Mouse (Mus musculus) CH12.LX (cell line): Measurements from ENCODE around the gene N4bp2l1. TPM values are rescaled to one million over a fixed set of nuclear protein-coding genes. Genes with fewer than 3 reads are reported as not detected.

ENCODE experiments used
- DNase-seq: peaks from one replicate; pipeline ENCODE4 v3.0.0-alpha.2; 2013; ENCODE audit errors: extremely low read depth
- H3K27ac ChIP-seq: 2 replicates; pipeline ENCODE4 v1.5.1; 2012; ENCODE audit warnings: low read depth, mild to moderate bottlenecking, control low read depth, moderate library complexity; ENCODE audit not compliant: insufficient read depth
- H3K27me3 ChIP-seq: replicated peaks from 2 replicates; pipeline ENCODE3; 2012; ENCODE audit warnings: inconsistent platforms
- H3K36me3 ChIP-seq, 2 experiments: replicated peaks in 1 of 2; 2 replicates each; pipeline versions ENCODE3 to v1.6.1; 2012; ENCODE audit warnings: inconsistent platforms in 1 of 2, low read length in 1 of 2, mild to moderate bottlenecking in 1 of 2, mixed read lengths in 1 of 2, moderate library complexity in 1 of 2; ENCODE audit not compliant: control insufficient read depth in 1 of 2, insufficient read depth in 1 of 2
- H3K4me1 ChIP-seq, 2 experiments: 2 replicates each; pipeline ENCODE4 v1.6.1; 2012; ENCODE audit warnings: inconsistent platforms in 1 of 2, moderate library complexity in 1 of 2; ENCODE audit not compliant: insufficient read depth in 2 of 2, control insufficient read depth in 1 of 2
- H3K4me2 ChIP-seq: 2 replicates; pipeline ENCODE4 v1.6.1; 2012; ENCODE audit warnings: low read depth, mild to moderate bottlenecking, control low read depth; ENCODE audit not compliant: poor library complexity, insufficient read depth, severe bottlenecking
- H3K4me3 ChIP-seq, 3 experiments: fragments of 150-350 bp in 1 of 3; sonication (generic) in 1 of 3; replicated peaks in 1 of 3; 2 replicates each; pipeline versions ENCODE3 to v1.5.1; 2011 to 2012; ENCODE audit warnings: low read depth in 2 of 3, low read length in 2 of 3, mild to moderate bottlenecking in 2 of 3, moderate library complexity in 2 of 3, control low read depth in 1 of 3, improper control_type of control experiment in 1 of 3, inconsistent platforms in 1 of 3, mixed read lengths in 1 of 3; ENCODE audit not compliant: poor library complexity in 1 of 3
- H3K79me2 ChIP-seq: replicated peaks from 2 replicates; pipeline ENCODE4 v1.6.1; 2012; ENCODE audit warnings: mild to moderate bottlenecking, moderate library complexity; ENCODE audit not compliant: control insufficient read depth, poor library complexity, insufficient read depth, severe bottlenecking; ENCODE audit errors: extremely low read depth
- H3K9ac ChIP-seq: 2 replicates; pipeline ENCODE4 v1.6.1; 2012; ENCODE audit warnings: low read depth, mild to moderate bottlenecking, control low read depth, moderate library complexity; ENCODE audit not compliant: insufficient read depth
- H3K9me3 ChIP-seq: replicated peaks from 2 replicates; pipeline ENCODE3; 2012; ENCODE audit warnings: low read length, inconsistent platforms, mixed read lengths
- CHD1 ChIP-seq: IDR thresholded peaks from 2 replicates; pipeline ENCODE4 v1.6.1; 2012; ENCODE audit warnings: low read depth, low read length, improper control_type of control experiment, inconsistent platforms
- CTCF ChIP-seq, 2 experiments: IDR thresholded peaks in 1 of 2; conservative IDR thresholded peaks in 1 of 2; 2 replicates each; pipeline ENCODE4 v1.5.1; 2011 to 2012; ENCODE audit warnings: low read depth in 2 of 2, low read length in 2 of 2, improper control_type of control experiment in 1 of 2, inconsistent platforms in 1 of 2, mild to moderate bottlenecking in 1 of 2, moderate library complexity in 1 of 2
- E2F4 ChIP-seq: IDR thresholded peaks from 2 replicates; pipeline ENCODE4 v1.6.1; 2011; ENCODE audit warnings: low read depth, low read length, improper control_type of control experiment; ENCODE audit not compliant: insufficient replicate concordance
- EP300 ChIP-seq: IDR thresholded peaks from 2 replicates; pipeline ENCODE4 v1.6.1; 2011; ENCODE audit warnings: low read length, improper control_type of control experiment
- GABPA ChIP-seq: IDR thresholded peaks from 2 replicates; pipeline ENCODE4 v1.6.1; 2012; ENCODE audit warnings: low read depth, low read length, improper control_type of control experiment, inconsistent platforms; ENCODE audit not compliant: insufficient replicate concordance
- HCFC1 ChIP-seq: IDR thresholded peaks from 2 replicates; pipeline ENCODE4 v1.6.1; 2012; ENCODE audit warnings: low read depth, mild to moderate bottlenecking, inconsistent platforms, low read length, improper control_type of control experiment
- IRF4 ChIP-seq: IDR thresholded peaks from 2 replicates; pipeline ENCODE4 v1.6.1; 2014; ENCODE audit warnings: low read depth, mild to moderate bottlenecking, inconsistent platforms, low read length, improper control_type of control experiment
- JUND ChIP-seq: conservative IDR thresholded peaks from 2 replicates; pipeline ENCODE4 v1.6.1; 2011; ENCODE audit warnings: low read depth, low read length, improper control_type of control experiment
- KAT2A ChIP-seq: IDR thresholded peaks from 2 replicates; pipeline ENCODE4 v1.6.1; 2012; ENCODE audit warnings: low read length, improper control_type of control experiment, inconsistent platforms; ENCODE audit not compliant: insufficient replicate concordance
- MAFK ChIP-seq: IDR thresholded peaks from 2 replicates; pipeline ENCODE4 v1.6.1; 2011; ENCODE audit warnings: low read length, improper control_type of control experiment; ENCODE audit not compliant: insufficient replicate concordance
- MAX ChIP-seq: IDR thresholded peaks from 2 replicates; pipeline ENCODE4 v1.6.1; 2011; ENCODE audit warnings: low read length, improper control_type of control experiment
- MEF2A ChIP-seq: IDR thresholded peaks from 2 replicates; pipeline ENCODE4 v1.6.1; 2014; ENCODE audit warnings: low read depth, mild to moderate bottlenecking, inconsistent platforms, low read length, improper control_type of control experiment, borderline replicate concordance
- MYC ChIP-seq: IDR thresholded peaks from 2 replicates; pipeline ENCODE4 v1.6.1; 2011; ENCODE audit warnings: low read depth, mild to moderate bottlenecking, improper control_type of control experiment, low read length
- NELFE ChIP-seq: IDR thresholded peaks from 2 replicates; pipeline ENCODE4 v1.6.1; 2011; ENCODE audit warnings: low read depth, low read length, improper control_type of control experiment
- NRF1 ChIP-seq: IDR thresholded peaks from 2 replicates; pipeline ENCODE4 v1.6.1; 2014; ENCODE audit warnings: low read depth, mild to moderate bottlenecking, inconsistent platforms, low read length, improper control_type of control experiment, moderate library complexity
- PAX5 ChIP-seq: IDR thresholded peaks from 2 replicates; pipeline ENCODE4 v1.6.1; 2012; ENCODE audit warnings: low read length, inconsistent platforms, mixed read lengths
- POLR2A ChIP-seq: IDR thresholded peaks from 2 replicates; pipeline ENCODE4 v1.6.1; 2011; ENCODE audit warnings: low read depth, mild to moderate bottlenecking, improper control_type of control experiment, low read length
- SIN3A ChIP-seq: IDR thresholded peaks from 2 replicates; pipeline ENCODE4 v1.6.1; 2012; ENCODE audit warnings: low read length, improper control_type of control experiment, inconsistent platforms
- SMC3 ChIP-seq: IDR thresholded peaks from 2 replicates; pipeline ENCODE4 v1.6.1; 2011; ENCODE audit warnings: low read depth, low read length, improper control_type of control experiment
- TBP ChIP-seq: conservative IDR thresholded peaks from 2 replicates; pipeline ENCODE4 v1.6.1; 2011; ENCODE audit warnings: low read depth, low read length, improper control_type of control experiment
- TCF12 ChIP-seq: IDR thresholded peaks from 2 replicates; pipeline ENCODE4 v1.6.1; 2014; ENCODE audit warnings: low read depth, mild to moderate bottlenecking, inconsistent platforms, low read length, improper control_type of control experiment
- USF1 ChIP-seq: IDR thresholded peaks from 2 replicates; pipeline ENCODE4 v1.6.1; 2014; ENCODE audit warnings: low read depth, mild to moderate bottlenecking, inconsistent platforms, low read length, improper control_type of control experiment
- USF2 ChIP-seq: conservative IDR thresholded peaks from 2 replicates; pipeline ENCODE4 v1.6.1; 2011; ENCODE audit warnings: low read depth, low read length, improper control_type of control experiment
- ZMIZ1 ChIP-seq: IDR thresholded peaks from 2 replicates; pipeline ENCODE4 v1.6.1; 2012; ENCODE audit warnings: low read depth, mild to moderate bottlenecking, inconsistent platforms, low read length, improper control_type of control experiment
- dilution Hi-C: fragments of 300-500 bp; cut with MboI; formaldehyde crosslinking; loops from 2 replicates; pipeline ENCODE4 v1.14.3; 2020; ENCODE audit warnings: low sequenced_read_pairs; ENCODE audit not compliant: extremely low pct_unique_long_range_greater_than_20kb, extremely low pct_ligation_motif_present
- in situ Hi-C: fragments of 300-500 bp; cut with MboI; formaldehyde crosslinking; loops from 3 replicates; pipeline ENCODE4 v1.14.3; 2019; ENCODE audit warnings: low sequenced_read_pairs, low pct_ligation_motif_present, low pct_unique_long_range_greater_than_20kb, mixed read lengths
- polyA plus RNA-seq: library from polyadenylated mRNA; unstranded; fragments of >175 nt; gene quantifications from 2 replicates; pipeline ENCODE4 v1.2.1, GENCODE M21; 2012; ENCODE audit warnings: low read depth; ENCODE audit not compliant: insufficient read length
- total RNA-seq, 2 experiments: library from RNA; depleted of rRNA; stranded (reverse); fragments of 300-350 nt in 1 of 2; fragments of >200 nt in 1 of 2; gene quantifications; 2 replicates each; pipeline ENCODE4 v1.2.3; 2012 to 2014

Gene N4bp2l1
- total and polyA plus RNA-seq, 3 experiments: 9.5 to 18.6 (median 10.2) TPM

GRCm38 (mm10) chr5:150583181-150583580, 13.8 kb downstream of the N4bp2l1 start:
- H3K27ac ChIP-seq: 0 out of 2 replicates have a peak overlapping the region, but pooled peaks have one; percentile 13

GRCm38 (mm10) chr5:150581180-150581579, 15.8 kb downstream of the N4bp2l1 start:
- dilution Hi-C loops: no loop called here

More at GRCm38 (mm10) chr5:150583181-150583580, 13.8 kb downstream of the N4bp2l1 start:
- no peak overlapping the region for H3K4me3 ChIP-seq
- no peaks in the 10 kb centered on the region for H3K9me3 ChIP-seq
- TF ChIP-seq CTCF (conservative IDR thresholded peaks at IDR 0.05 in 1 of 2, IDR thresholded peaks at IDR 0.05 in 1 of 2; ENCODE audit: low read depth in 2 of 2, low read length in 2 of 2) (no peak), NELFE (no peak), ZMIZ1 (no peak), SMC3 (no peak), PAX5 (no peak), TCF12 (no peak), EP300 (no peak), GABPA (no peak), HCFC1 (no peak), NRF1 (no peak), E2F4 (no peak), CHD1 (no peak), TBP (no peak), IRF4 (no peak), JUND (no peak)
- no peaks in the 10 kb centered on the region for H3K27me3 ChIP-seq
- peaks cover 0 to 17% of the 10 kb centered on the region in 2 experiments for H3K36me3 ChIP-seq
- no peak for DNase-seq
- in situ Hi-C loops (no loop called here), dilution Hi-C loops (no loop called here)
- H3K4me1 ChIP-seq: peaks cover 13 to 16% of the 10 kb centered on the region in 2 experiments
- no peaks in the 10 kb centered on the region for H3K79me2 ChIP-seq
- H3K9ac ChIP-seq: no peak overlapping the region
- no peak overlapping the region for H3K4me2 ChIP-seq

More at GRCm38 (mm10) chr5:150581180-150581579, 15.8 kb downstream of the N4bp2l1 start:
- Histone ChIP-seq H3K4me2 (no peak overlapping the region), H3K9ac (no peak overlapping the region), H3K9me3 (no peaks in the 10 kb centered on the region), H3K27me3 (no peaks in the 10 kb centered on the region), H3K36me3 (peaks cover 0 to 18% of the 10 kb centered on the region in 2 experiments), H3K4me1 (peaks cover 13 to 16% of the 10 kb centered on the region in 2 experiments), H3K4me3 (no peak overlapping the region), H3K27ac (no peak overlapping the region), H3K79me2 (no peaks in the 10 kb centered on the region)
- TF ChIP-seq PAX5 (no peak), MAFK (no peak), USF1 (no peak), KAT2A (no peak), POLR2A (no peak), MEF2A (no peak), IRF4 (no peak), EP300 (no peak), MAX (no peak), MYC (no peak), USF2 (no peak), TCF12 (no peak), SIN3A (no peak), CHD1 (no peak)
- no peak for DNase-seq
- in situ Hi-C loops: no loop called here
